Mouse (Mus musculus): ENCODE measurements around the gene Hsd17b7. TPM values are rescaled to one million over a fixed set of nuclear protein-coding genes. Genes with fewer than 3 reads are reported as not detected.

Gene Hsd17b7
- total and polyA plus RNA-seq, 2 experiments from 2014 or later: 23.8 to 29.4 TPM

DNA sequence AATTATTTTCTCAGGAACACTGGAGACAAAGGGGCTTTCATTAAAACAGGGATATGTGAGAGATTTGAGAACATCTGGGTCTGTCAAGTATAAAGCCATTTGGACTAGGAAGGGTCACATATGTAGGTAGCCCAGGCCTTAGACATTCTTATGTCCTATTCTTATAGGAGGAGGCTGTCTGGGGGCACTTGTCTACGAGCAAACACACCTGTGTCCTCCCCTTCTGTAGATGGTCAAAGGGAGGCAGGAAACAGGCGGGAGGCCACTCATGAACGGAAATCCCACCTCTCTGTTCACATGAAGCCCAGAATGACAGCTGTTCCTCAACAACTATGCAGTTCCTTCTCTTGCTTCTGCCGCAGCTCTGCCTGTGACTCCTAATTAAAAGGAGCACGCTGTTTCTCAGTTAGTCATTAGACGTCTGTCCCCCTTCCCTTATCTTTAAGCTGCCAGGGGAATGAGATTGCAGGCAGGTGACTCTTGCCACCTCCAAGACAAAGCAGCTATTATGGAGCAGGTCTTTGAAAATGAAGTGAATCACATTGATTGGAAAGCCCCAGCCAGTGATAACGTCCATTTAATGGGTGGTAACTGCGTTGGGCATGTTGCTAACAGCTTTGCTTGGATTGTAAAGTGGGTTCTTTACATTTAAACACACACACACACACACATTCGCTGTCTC is 51.8 kb downstream of the Hsd17b7 start:
- H3K9ac ChIP-seq (replicated peaks; ENCODE audit: low read length): no peak overlapping the region
- H3K9me3 ChIP-seq (ENCODE audit: low read length): no peaks in the 10 kb centered on the region
- DNase-seq (ENCODE audit: low spot score) (no peak), ATAC-seq (no peak)
- H3K27me3 ChIP-seq (ENCODE audit: insufficient read depth, low read length): 0 out of 2 replicates have a peak, but pooled peaks cover 4% of the 10 kb centered on the region
- no peak for TF ChIP-seq CTCF (IDR thresholded peaks at IDR 0.05; ENCODE audit: low read depth)
- no peak overlapping the region for H3K27ac ChIP-seq
- H3K36me3 ChIP-seq (ENCODE audit: insufficient read depth, low read length): no peaks in the 10 kb centered on the region
- 62% methylated on average over 9 of the region's 9 CpGs for WGBS
- 0 out of 2 replicates have a peak, but pooled peaks cover 2% of the 10 kb centered on the region for H3K4me1 ChIP-seq (ENCODE audit: insufficient read depth, low read length)
- H3K4me3 ChIP-seq (ENCODE audit: low read length): no peak overlapping the region
- no peak overlapping the region for H3K4me2 ChIP-seq (ENCODE audit: low read depth, low read length)

DNA sequence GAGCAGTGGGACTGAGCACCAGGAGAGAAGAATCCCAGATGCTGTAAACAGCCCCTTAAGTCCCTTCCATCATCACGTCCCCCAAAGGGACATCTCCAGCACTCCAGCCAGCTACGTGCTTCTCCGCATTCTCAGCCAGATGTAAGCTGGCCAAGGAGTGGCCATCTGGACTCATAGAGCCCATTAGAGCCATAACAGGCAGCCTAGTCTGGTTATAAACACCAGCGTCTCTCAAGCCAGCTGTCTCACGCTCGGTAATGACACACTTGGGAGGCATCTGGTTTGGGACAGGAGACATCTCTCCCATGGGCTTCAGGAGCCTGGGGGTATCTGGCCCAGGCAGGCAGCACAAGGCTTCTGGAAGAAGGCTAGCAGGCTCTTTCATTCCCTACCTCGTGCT is 52.4 kb downstream of the Hsd17b7 start:
- WGBS: 47% methylated on average over 7 of the region's 7 CpGs
- 0 out of 2 replicates have a peak, but pooled peaks cover 2% of the 10 kb centered on the region for H3K4me1 ChIP-seq (ENCODE audit: insufficient read depth, low read length)
- ATAC-seq: no peak
- no peak for TF ChIP-seq CTCF (IDR thresholded peaks at IDR 0.05; ENCODE audit: low read depth)
- no peak overlapping the region for H3K4me3 ChIP-seq (ENCODE audit: low read length)
- no peak overlapping the region for H3K27ac ChIP-seq
- no peaks in the 10 kb centered on the region for H3K9me3 ChIP-seq (ENCODE audit: low read length)
- H3K27me3 ChIP-seq (ENCODE audit: insufficient read depth, low read length): 0 out of 2 replicates have a peak, but pooled peaks cover 4% of the 10 kb centered on the region
- H3K4me2 ChIP-seq (ENCODE audit: low read depth, low read length): no peak overlapping the region
- DNase-seq (ENCODE audit: low spot score): peak; percentile 32
- no peaks in the 10 kb centered on the region for H3K36me3 ChIP-seq (ENCODE audit: insufficient read depth, low read length)
- no peak overlapping the region for H3K9ac ChIP-seq (replicated peaks; ENCODE audit: low read length)

DNA sequence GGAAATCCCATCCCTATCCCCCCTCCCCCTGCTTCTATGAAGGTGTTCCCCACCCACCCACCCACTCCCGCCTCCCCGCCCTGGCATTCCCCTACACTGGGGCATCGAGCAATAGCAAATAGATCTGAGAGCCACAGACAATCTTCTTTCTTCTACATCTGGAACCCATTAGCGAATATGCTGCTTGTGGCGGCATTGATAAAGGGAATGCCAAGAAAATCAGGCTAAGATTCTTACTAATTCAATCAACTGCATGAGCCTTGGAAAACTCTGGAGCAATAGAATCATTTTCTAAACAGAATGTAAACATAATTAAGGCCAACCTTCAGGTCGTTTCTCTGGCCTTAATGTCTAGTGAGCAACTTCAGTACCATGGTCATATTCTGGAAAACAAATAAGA is 57.5 kb downstream of the Hsd17b7 start:
- ATAC-seq: no peak

DNA sequence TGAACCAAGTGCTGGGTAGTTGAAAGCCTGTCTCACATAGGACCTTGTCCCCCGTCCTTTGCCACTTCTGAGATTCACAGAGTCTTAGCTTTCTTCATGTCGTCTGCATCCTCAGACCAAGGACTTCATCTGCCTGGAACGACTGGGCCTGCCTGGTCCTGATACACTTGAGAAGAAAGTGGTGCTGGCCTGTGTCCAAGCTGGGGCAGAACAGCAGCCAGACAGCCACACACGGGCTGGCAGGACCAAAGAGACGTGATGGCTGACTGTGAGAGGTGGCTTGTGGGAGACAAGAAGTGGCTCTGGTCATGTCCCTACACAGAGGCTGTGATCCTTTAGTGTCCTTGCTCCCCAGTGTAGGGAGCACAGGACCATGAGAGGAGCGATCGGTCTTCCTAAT is 58.3 kb downstream of the Hsd17b7 start:
- WGBS: 76% methylated on average over 7 of the region's 7 CpGs
- H3K4me2 ChIP-seq (ENCODE audit: low read depth, low read length): no peak overlapping the region
- DNase-seq (ENCODE audit: low spot score) (no peak), ATAC-seq (no peak)
- no peaks in the 10 kb centered on the region for H3K36me3 ChIP-seq (ENCODE audit: insufficient read depth, low read length)
- H3K9ac ChIP-seq (replicated peaks; ENCODE audit: low read length): no peak overlapping the region
- no peak overlapping the region for H3K4me3 ChIP-seq (ENCODE audit: low read length)
- H3K27me3 ChIP-seq (ENCODE audit: insufficient read depth, low read length): no peaks in the 10 kb centered on the region
- TF ChIP-seq CTCF (IDR thresholded peaks at IDR 0.05; ENCODE audit: low read depth): no peak
- no peak overlapping the region for H3K27ac ChIP-seq
- no peaks in the 10 kb centered on the region for H3K4me1 ChIP-seq (ENCODE audit: insufficient read depth, low read length)
- H3K9me3 ChIP-seq (ENCODE audit: low read length): no peaks in the 10 kb centered on the region

More for the DNA sequence above, 57.5 kb downstream of the Hsd17b7 start:
- no peak overlapping the region for H3K9ac ChIP-seq (replicated peaks; ENCODE audit: low read length)
- no peak for DNase-seq (ENCODE audit: low spot score)
- H3K27me3 ChIP-seq (ENCODE audit: insufficient read depth, low read length): no peaks in the 10 kb centered on the region
- H3K4me1 ChIP-seq (ENCODE audit: insufficient read depth, low read length): no peaks in the 10 kb centered on the region
- no peak for TF ChIP-seq CTCF (IDR thresholded peaks at IDR 0.05; ENCODE audit: low read depth)
- no peaks in the 10 kb centered on the region for H3K9me3 ChIP-seq (ENCODE audit: low read length)
- H3K27ac ChIP-seq: no peak overlapping the region
- no peak overlapping the region for H3K4me3 ChIP-seq (ENCODE audit: low read length)
- H3K36me3 ChIP-seq (ENCODE audit: insufficient read depth, low read length): no peaks in the 10 kb centered on the region
- no peak overlapping the region for H3K4me2 ChIP-seq (ENCODE audit: low read depth, low read length)
- 80% methylated on average over 6 of the region's 6 CpGs for WGBS

DNA sequence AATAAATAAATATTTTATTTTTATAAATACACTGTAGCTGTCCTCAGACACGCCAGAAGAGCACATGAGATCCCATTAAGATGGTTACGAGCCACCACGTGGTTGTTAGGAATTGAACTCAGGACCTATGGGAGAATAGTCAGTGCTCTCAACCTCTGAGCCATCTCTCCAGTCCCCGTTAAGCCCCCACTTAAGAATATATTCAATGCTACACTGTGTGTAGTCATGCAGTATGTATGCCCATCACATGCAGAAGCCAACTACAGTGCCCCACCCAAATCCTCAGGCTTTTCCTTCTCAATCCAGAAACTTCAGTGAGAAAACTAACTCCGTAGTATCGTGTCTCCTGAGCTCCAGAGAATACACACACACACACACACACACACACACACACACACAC is 59.4 kb downstream of the Hsd17b7 start:
- Histone ChIP-seq H3K27ac (no peak overlapping the region), H3K36me3 (ENCODE audit: insufficient read depth, low read length) (no peaks in the 10 kb centered on the region), H3K9me3 (ENCODE audit: low read length) (no peaks in the 10 kb centered on the region), H3K4me2 (ENCODE audit: low read depth, low read length) (no peak overlapping the region), H3K27me3 (ENCODE audit: insufficient read depth, low read length) (no peaks in the 10 kb centered on the region), H3K4me1 (ENCODE audit: insufficient read depth, low read length) (no peaks in the 10 kb centered on the region), H3K4me3 (ENCODE audit: low read length) (no peak overlapping the region), H3K9ac (replicated peaks; ENCODE audit: low read length) (no peak overlapping the region)
- 88% methylated on average over 6 of the region's 6 CpGs for WGBS
- TF ChIP-seq CTCF (IDR thresholded peaks at IDR 0.05; ENCODE audit: low read depth): no peak
- ATAC-seq: no peak
- DNase-seq (ENCODE audit: low spot score): no peak

DNA sequence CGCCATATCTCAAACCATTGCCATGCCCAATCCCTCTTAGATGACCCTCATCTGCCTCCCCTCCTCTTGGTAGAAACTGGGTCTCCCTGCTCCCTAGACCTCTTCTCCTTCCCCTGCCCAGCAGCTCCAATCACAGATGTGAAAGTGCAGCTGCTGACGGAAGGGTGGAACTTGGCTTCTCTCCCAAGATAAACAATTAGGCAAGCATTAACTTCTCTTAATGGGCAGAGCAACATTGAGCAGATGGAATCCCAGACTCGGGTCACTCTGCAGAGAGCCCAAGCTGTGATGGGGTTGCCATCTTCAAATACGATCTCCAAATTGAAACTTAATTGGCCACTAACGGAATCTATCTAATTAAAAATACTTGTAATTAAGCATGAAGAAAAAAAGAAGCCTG is 59.9 kb downstream of the Hsd17b7 start:
- no peak overlapping the region for H3K4me2 ChIP-seq (ENCODE audit: low read depth, low read length)
- no peaks in the 10 kb centered on the region for H3K4me1 ChIP-seq (ENCODE audit: insufficient read depth, low read length)
- WGBS: 67% methylated on average over 5 of the region's 5 CpGs
- ATAC-seq (no peak), DNase-seq (ENCODE audit: low spot score) (peak; percentile 42)
- H3K27ac ChIP-seq: no peak overlapping the region
- H3K36me3 ChIP-seq (ENCODE audit: insufficient read depth, low read length): no peaks in the 10 kb centered on the region
- no peak overlapping the region for H3K9ac ChIP-seq (replicated peaks; ENCODE audit: low read length)
- H3K27me3 ChIP-seq (ENCODE audit: insufficient read depth, low read length): no peaks in the 10 kb centered on the region
- no peaks in the 10 kb centered on the region for H3K9me3 ChIP-seq (ENCODE audit: low read length)
- H3K4me3 ChIP-seq (ENCODE audit: low read length): no peak overlapping the region
- TF ChIP-seq CTCF (IDR thresholded peaks at IDR 0.05; ENCODE audit: low read depth): no peak

DNA sequence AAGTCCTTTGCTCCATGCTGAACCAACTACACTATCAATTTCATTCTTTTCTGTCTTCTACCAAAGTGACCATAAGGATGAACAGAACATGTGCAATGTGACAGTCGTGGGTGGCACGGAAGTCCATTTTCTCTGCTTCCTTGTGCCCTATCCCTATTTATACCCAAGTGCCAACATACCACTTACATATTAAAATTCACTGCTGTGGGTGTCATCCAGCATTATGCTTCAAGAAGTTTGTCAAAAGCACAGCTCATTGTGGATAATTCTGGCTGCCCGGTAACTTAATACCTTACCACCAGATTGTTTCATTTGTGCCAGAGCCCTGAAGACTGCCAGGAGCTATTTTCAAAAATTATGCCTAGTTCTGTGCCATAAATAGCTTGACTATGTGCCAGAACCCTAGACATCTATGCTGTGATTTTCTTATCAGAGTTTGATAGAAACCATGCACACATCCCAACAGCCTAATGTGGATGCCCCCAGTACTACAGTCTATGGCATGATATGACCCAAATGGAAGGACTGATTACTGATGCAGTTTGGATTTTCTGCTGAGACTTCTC is 68.2 kb downstream of the Hsd17b7 start:
- DNase-seq (ENCODE audit: low spot score): no peak
- H3K36me3 ChIP-seq (ENCODE audit: insufficient read depth, low read length): no peaks in the 10 kb centered on the region
- WGBS: 84% methylated on average over 3 of the region's 3 CpGs

More for the DNA sequence above, 68.2 kb downstream of the Hsd17b7 start:
- H3K9me3 ChIP-seq (ENCODE audit: low read length): no peaks in the 10 kb centered on the region
- H3K9ac ChIP-seq (replicated peaks; ENCODE audit: low read length): no peak overlapping the region
- ATAC-seq: no peak
- no peak overlapping the region for H3K4me3 ChIP-seq (ENCODE audit: low read length)
- H3K27ac ChIP-seq: no peak overlapping the region
- no peaks in the 10 kb centered on the region for H3K4me1 ChIP-seq (ENCODE audit: insufficient read depth, low read length)
- no peak overlapping the region for H3K4me2 ChIP-seq (ENCODE audit: low read depth, low read length)
- TF ChIP-seq CTCF (IDR thresholded peaks at IDR 0.05; ENCODE audit: low read depth): no peak
- H3K27me3 ChIP-seq (ENCODE audit: insufficient read depth, low read length): no peaks in the 10 kb centered on the region

Other genes starting within 250 kb of the Hsd17b7 start
- 69.6 and 81.5 TPM in 2 replicates for gene Rgs4, start 221.6 kb downstream of the Hsd17b7 start, total RNA-seq (2014; rRNA removed)
- 99.5 and 100 TPM in 2 replicates for gene Rgs4, start 221.6 kb downstream of the Hsd17b7 start, polyA plus RNA-seq (2015; fragmentation: Nextera tagmentation; extraction: Ambion mirVana)
- 8.1 and 12.2 TPM in 2 replicates for gene Ccdc190, start 40.6 kb downstream of the Hsd17b7 start, total RNA-seq (2014; rRNA removed)
- gene Ccdc190, start 40.6 kb downstream of the Hsd17b7 start, polyA plus RNA-seq (2015; fragmentation: Nextera tagmentation; extraction: Ambion mirVana): 1.5 and 2.7 TPM in 2 replicates
- 5.4 and 8.5 TPM in 2 replicates for gene Ddr2, start 141.5 kb upstream of the Hsd17b7 start, total RNA-seq (2014; rRNA removed)
- gene Ddr2, start 141.5 kb upstream of the Hsd17b7 start, polyA plus RNA-seq (2015; fragmentation: Nextera tagmentation; extraction: Ambion mirVana): 9.6 and 9.9 TPM in 2 replicates
- gene Uap1, start 205.7 kb upstream of the Hsd17b7 start, total RNA-seq (2014; rRNA removed): 38.1 and 46.7 TPM in 2 replicates
- gene Uap1, start 205.7 kb upstream of the Hsd17b7 start, polyA plus RNA-seq (2015; fragmentation: Nextera tagmentation; extraction: Ambion mirVana): 52.6 and 54.7 TPM in 2 replicates
- gene Uhmk1, start 246.2 kb upstream of the Hsd17b7 start, total RNA-seq (2014; rRNA removed): 45.1 and 45.6 TPM in 2 replicates
- 7.0 and 8.0 TPM in 2 replicates for gene Uhmk1, start 246.2 kb upstream of the Hsd17b7 start, polyA plus RNA-seq (2015; fragmentation: Nextera tagmentation; extraction: Ambion mirVana)

Measured in hindbrain, postnatal 0 days (tissue).